Mouse (Mus musculus) heart, embryonic 12.5 days (tissue): Measurements from ENCODE around the gene Acot3. TPM values are rescaled to one million over a fixed set of nuclear protein-coding genes. Genes with fewer than 3 reads are reported as not detected.
A peak's percentile ranks its signal among the peaks of the same experiment; 100 is the strongest.
"Not testable (repeated sequence)": the region's sequence is repeated elsewhere in the genome, so short reads cannot be mapped to it uniquely, and the experiment has no call there.

Experiments used
- ATAC-seq: fragments of 200-750 bp; cut with Nextera tagmentation; 2 replicates; pipeline ENCODE4 v1.8.0; 2017; ENCODE audit warnings: moderate TSS enrichment, moderate library complexity; ENCODE audit not compliant: insufficient number of reproducible peaks, low FRiP score
- H3K27ac ChIP-seq: fragments of 300-500 bp; sonication (generic); 2 replicates; pipeline ENCODE4 v1.5.1; 2016; ENCODE audit warnings: mild to moderate bottlenecking, moderate library complexity; ENCODE audit not compliant: poor library complexity, severe bottlenecking
- H3K27me3 ChIP-seq: fragments of 300-500 bp; sonication (generic); replicated peaks from 2 replicates; pipeline ENCODE4 v1.6.1; 2016; ENCODE audit warnings: mild to moderate bottlenecking, moderate library complexity
- H3K36me3 ChIP-seq: fragments of 300-500 bp; sonication (generic); 2 replicates; pipeline ENCODE4 v1.6.1; 2016; ENCODE audit warnings: mild to moderate bottlenecking, moderate library complexity
- H3K4me1 ChIP-seq: fragments of 300-500 bp; sonication (generic); replicated peaks from 2 replicates; pipeline ENCODE4 v1.6.1; 2016; ENCODE audit warnings: mild to moderate bottlenecking
- H3K4me2 ChIP-seq: fragments of 300-500 bp; sonication (generic); 2 replicates; pipeline ENCODE4 v1.6.1; 2016; ENCODE audit warnings: mild to moderate bottlenecking, moderate library complexity
- H3K4me3 ChIP-seq: fragments of 300-500 bp; sonication (generic); 2 replicates; pipeline ENCODE4 v1.5.1; 2016; ENCODE audit warnings: mild to moderate bottlenecking
- H3K9ac ChIP-seq: fragments of 300-500 bp; sonication (generic); 2 replicates; pipeline ENCODE4 v1.6.1; 2016; ENCODE audit warnings: mild to moderate bottlenecking, moderate library complexity
- H3K9me3 ChIP-seq: fragments of 300-500 bp; sonication (generic); replicated peaks from 2 replicates; pipeline ENCODE4 v1.6.1; 2016; ENCODE audit warnings: mild to moderate bottlenecking, moderate library complexity
- WGBS: fragments of 180-500 bp; shearing (Covaris S2); methylation state at CpG from one replicate; pipeline ENCODE4 v1.1.7; 2016; 5-methylcytosine and 5-hydroxymethylcytosine counted together
- polyA plus RNA-seq: library from polyadenylated mRNA; unstranded; fragments of >200 nt; fragmentation: Nextera tagmentation; extraction: Ambion mirVana; gene quantifications from 2 replicates; pipeline ENCODE4 v1.2.1, GENCODE M21; 2016

Gene Acot3
- polyA plus RNA-seq, 1 experiment from 2014 or later = 0.64 TPM

DNA sequence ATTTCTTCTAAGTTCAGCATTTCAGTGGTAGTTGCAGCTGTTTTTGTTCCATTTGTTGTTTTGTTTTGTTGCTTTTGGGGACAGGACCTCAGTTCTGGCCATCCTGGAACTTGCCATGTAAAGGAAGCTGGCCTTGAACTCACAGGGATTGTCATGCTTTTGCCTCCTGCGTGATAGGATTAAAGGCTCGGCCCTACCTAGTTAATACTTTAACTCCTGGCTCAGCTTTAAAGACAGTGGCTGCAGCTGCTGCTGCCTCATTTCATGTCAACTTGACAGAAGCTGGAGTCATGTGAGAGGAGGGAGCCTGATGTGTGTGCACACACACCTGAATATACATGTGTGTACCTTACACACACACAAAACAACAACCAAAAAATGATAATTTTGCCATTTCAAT, 7.9 kb upstream of the Acot3 start:
- no peak overlapping the region for H3K9ac ChIP-seq
- WGBS = 73% methylated on average over 2 of the region's 2 CpGs

DNA sequence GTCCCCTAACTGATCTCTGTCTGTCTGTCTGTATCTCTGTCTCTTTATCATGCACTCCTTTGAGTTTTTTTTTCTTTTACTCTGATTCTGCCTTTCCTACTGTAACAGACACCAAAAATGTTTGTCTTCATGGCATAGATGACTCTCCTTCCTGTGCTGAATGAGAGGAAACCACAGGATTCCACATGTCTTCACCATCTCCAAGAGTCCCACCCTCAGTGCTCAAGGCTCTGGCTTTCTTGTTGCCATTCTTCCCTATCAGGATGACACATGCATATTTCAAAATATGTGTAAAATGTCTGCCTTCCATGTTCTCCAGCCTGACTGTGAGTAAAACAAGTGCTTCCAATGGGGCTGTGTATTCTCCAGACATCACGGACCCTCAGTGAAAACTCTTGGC, 5.0 kb upstream of the Acot3 start:
- no peak overlapping the region for H3K4me3 ChIP-seq
- no peak overlapping the region for H3K4me2 ChIP-seq
- no peaks in the 10 kb centered on the region for H3K4me1 ChIP-seq
- H3K9me3 ChIP-seq = peaks cover 5% of the 10 kb centered on the region; the same call in 1 of the 2 replicates
- ATAC-seq = no peak
- WGBS = 89% methylated on average over 1 of the region's 1 CpGs
- peaks cover 5% of the 10 kb centered on the region; the same call in 1 of the 2 replicates for H3K27me3 ChIP-seq
- no peak overlapping the region for H3K27ac ChIP-seq
- no peak overlapping the region for H3K9ac ChIP-seq
- no peaks in the 10 kb centered on the region for H3K36me3 ChIP-seq

More for the DNA sequence above, 7.9 kb upstream of the Acot3 start:
- no peak overlapping the region for H3K4me2 ChIP-seq
- peaks cover 14% of the 10 kb centered on the region for H3K9me3 ChIP-seq
- no peak overlapping the region for H3K27ac ChIP-seq
- no peaks in the 10 kb centered on the region for H3K27me3 ChIP-seq
- H3K36me3 ChIP-seq = no peaks in the 10 kb centered on the region
- ATAC-seq = no peak
- H3K4me3 ChIP-seq = no peak overlapping the region
- H3K4me1 ChIP-seq = no peaks in the 10 kb centered on the region

DNA sequence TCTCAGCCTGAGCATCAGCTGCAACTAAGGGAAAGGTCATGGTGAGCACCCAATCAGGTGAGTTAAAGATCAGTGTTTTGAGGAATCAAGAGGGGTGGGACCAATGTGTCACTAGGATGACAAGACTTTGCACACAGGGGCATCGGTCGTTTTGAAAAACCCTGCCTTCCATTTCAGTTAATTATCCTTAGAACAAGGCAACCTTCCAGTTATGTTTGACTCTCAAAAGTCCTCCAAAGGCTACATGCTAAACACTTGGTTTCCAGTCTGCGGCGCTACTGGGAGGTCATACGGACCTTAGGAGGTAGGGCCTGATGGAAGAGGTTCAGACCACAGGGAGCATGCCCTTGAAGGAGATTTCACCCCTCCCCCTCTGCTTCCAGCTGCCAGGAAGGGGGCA, 1.2 kb upstream of the Acot3 start:
- not testable (repeated sequence) for H3K36me3 ChIP-seq, H3K4me3 ChIP-seq, H3K9ac ChIP-seq, H3K9me3 ChIP-seq, ATAC-seq, H3K27ac ChIP-seq, H3K4me2 ChIP-seq, H3K4me1 ChIP-seq
- peaks cover 25% of the 10 kb centered on the region for H3K27me3 ChIP-seq
- 81% methylated on average over 5 of the region's 5 CpGs for WGBS

DNA sequence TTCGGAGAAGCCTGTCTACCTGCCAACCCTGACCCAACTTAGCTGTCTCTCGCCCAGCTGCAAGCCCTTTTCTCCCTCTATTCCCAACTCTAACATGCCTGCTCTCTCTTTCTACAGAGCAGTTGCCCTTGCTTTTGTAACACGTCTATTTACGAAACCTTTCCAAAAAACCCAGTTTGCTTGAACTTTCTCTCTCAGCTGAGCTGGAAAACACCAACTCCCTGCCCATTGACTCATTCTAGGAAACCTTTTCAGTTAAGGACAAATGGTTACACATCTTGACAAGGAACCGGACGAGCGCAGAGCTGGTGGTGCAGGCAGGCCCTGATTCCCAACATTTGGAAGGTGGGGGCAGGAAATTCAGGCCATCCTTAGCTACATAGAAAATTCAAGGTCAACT, 665 bp downstream of the Acot3 start:
- Histone ChIP-seq H3K4me1 (peaks cover 8% of the 10 kb centered on the region; the same call in 1 of the 2 replicates), H3K4me3 (no peak overlapping the region), H3K9ac (no peak overlapping the region), H3K9me3 (peaks cover 5% of the 10 kb centered on the region; the same call in 1 of the 2 replicates), H3K27ac (no peak overlapping the region), H3K36me3 (no peaks in the 10 kb centered on the region), H3K27me3 (peaks cover 25% of the 10 kb centered on the region), H3K4me2 (no peak overlapping the region; the same call in 1 of the 2 replicates)
- WGBS = 85% methylated on average over 7 of the region's 7 CpGs
- no peak for ATAC-seq

DNA sequence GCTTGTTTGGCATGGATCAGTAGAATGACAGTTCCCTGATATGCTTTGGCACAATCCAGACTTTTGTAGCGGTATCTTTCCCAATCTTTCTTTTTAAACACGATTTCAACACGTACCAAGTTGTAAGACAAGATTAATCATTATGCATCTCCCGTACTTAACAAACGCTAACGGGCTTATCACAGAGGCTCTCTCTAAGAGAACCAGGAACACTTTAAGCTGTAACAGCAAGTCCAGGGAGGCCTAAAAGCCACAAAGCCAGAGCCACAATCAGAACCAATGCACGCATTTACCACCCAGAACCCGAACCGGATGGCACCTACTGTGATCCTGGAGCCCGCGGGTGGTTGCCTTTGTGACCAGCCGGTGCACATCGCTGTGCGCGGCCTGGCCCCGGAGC, 1.2 kb downstream of the Acot3 start:
- no peak for ATAC-seq
- peak overlapping the region; percentile 69 for H3K4me2 ChIP-seq
- WGBS = 6% methylated on average over 16 of the region's 16 CpGs
- peaks cover 4% of the 10 kb centered on the region; the same call in 1 of the 2 replicates for H3K9me3 ChIP-seq
- H3K27ac ChIP-seq = no peak overlapping the region
- H3K36me3 ChIP-seq = no peaks in the 10 kb centered on the region
- H3K9ac ChIP-seq = peak overlapping the region; percentile 71
- H3K4me3 ChIP-seq = peak overlapping the region; percentile 44
- peaks cover 25% of the 10 kb centered on the region for H3K27me3 ChIP-seq
- peaks cover 8% of the 10 kb centered on the region; the same call in 1 of the 2 replicates for H3K4me1 ChIP-seq

DNA sequence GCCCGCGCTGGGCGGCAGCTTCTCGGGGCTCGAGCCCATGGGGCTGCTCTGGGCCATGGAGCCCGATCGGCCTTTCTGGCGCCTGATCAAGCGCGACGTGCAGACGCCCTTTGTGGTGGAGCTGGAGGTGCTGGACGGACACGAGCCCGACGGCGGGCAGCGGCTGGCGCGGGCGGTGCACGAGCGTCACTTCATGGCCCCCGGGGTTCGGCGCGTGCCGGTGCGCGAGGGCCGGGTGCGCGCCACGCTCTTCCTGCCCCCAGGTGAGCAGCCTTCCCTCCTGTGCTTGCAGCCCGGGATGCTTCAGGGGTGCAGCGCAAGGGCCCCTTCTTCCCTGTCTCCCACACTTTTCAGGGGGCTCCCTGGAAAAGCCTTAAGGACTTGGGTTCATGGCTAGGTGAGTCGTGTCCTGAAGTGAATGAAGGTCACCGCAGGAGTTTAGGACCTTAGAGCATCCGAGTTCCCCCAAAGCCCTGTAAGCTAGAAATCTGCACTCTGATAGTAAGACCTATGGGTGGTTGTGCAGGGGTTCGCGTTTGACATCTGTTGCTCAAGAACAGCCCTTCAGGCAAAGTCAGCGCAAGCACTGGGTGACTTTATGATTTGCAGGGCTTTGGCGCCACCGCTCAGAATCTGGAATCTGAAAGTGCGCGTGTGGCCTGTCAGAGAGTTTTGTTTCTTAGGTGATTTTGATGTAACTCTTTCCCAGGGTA, 1.9 kb downstream of the Acot3 start:
- Histone ChIP-seq H3K4me3 (peak overlapping the region; percentile 44), H3K27ac (no peak overlapping the region), H3K36me3 (no peaks in the 10 kb centered on the region), H3K4me1 (peaks cover 8% of the 10 kb centered on the region; the same call in 1 of the 2 replicates), H3K27me3 (peaks cover 25% of the 10 kb centered on the region), H3K9me3 (no peaks in the 10 kb centered on the region), H3K9ac (peak overlapping the region; percentile 71), H3K4me2 (peak overlapping the region; percentile 69)
- ATAC-seq = no peak
- WGBS = 2% methylated on average over 41 of the region's 46 CpGs

DNA sequence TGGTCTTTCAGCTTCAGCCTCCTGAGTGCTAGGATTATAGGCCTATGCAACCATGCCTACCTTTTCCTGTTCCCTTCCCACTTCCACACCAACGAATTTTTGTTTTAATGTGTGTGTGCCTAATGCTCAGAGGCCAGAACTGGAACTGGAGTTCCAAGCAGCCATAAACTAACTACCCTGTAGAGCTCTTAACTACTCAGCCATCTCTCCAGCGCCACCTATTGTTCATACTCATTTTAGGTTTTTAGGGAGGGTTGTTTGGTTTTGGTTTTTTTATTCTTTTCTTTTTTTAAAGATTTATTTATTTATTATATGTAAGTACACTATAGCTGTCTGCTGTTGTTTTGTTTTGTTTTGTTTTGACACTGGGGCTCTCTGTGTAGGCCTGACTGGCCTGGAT, 9.0 kb downstream of the Acot3 start:
- no peak overlapping the region for H3K9ac ChIP-seq
- peaks cover 12% of the 10 kb centered on the region; the same call in 1 of the 2 replicates for H3K27me3 ChIP-seq
- H3K4me3 ChIP-seq = no peak overlapping the region
- no peak overlapping the region for H3K27ac ChIP-seq
- H3K36me3 ChIP-seq = no peaks in the 10 kb centered on the region
- WGBS = 21% methylated on average over 2 of the region's 2 CpGs
- H3K9me3 ChIP-seq = 0 out of 2 replicates have a peak, but pooled peaks cover 2% of the 10 kb centered on the region
- ATAC-seq = no peak
- H3K4me2 ChIP-seq = no peak overlapping the region
- no peaks in the 10 kb centered on the region for H3K4me1 ChIP-seq

DNA sequence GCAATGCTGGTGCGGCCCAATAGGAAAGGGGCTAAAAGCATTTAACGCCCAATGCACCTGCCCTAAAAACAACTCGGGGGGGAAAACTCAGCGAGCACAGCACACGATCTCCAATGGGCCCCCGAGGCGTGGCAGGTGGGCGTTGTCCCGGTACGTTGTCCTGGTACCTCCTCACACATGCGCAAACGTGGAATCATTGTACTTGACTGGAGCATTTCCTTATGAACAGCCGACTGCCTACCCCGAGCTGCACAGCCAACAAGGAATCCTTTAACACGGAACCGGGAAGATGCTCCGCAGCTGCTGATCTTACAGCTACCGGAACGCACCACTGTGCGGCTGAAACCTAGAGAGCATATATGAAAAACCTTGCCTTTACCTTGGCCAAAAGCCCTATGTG, 10.4 kb downstream of the Acot3 start:
- Histone ChIP-seq H3K27ac (no peak overlapping the region), H3K27me3 (peaks cover 22% of the 10 kb centered on the region), H3K4me1 (no peaks in the 10 kb centered on the region), H3K4me2 (no peak overlapping the region), H3K9me3 (0 out of 2 replicates have a peak, but pooled peaks cover 2% of the 10 kb centered on the region), H3K9ac (no peak overlapping the region), H3K4me3 (no peak overlapping the region), H3K36me3 (no peaks in the 10 kb centered on the region)
- 91% methylated on average over 20 of the region's 20 CpGs for WGBS
- no peak for ATAC-seq

DNA sequence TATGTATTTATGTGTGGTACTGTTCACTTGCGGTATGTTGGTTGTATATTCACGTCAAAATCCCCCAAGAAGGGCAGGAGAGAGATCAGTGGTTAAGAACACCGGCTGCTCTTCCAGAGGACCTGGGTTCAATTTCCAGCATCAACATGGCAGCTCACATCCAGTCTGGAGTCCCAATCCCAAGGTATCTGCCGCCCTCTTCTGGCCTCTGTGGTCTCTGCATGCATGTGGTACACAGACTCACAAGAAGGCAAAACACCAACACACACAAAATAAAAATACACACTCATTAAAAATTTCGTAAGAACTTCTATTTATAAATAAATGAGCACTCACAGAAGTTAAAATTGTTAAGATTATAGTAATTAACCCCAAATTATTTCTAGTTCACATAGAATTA, 11.3 kb downstream of the Acot3 start:
- no peak overlapping the region for H3K4me3 ChIP-seq
- 65% methylated on average over 5 of the region's 5 CpGs for WGBS
- H3K4me2 ChIP-seq = no peak overlapping the region
- no peaks in the 10 kb centered on the region for H3K36me3 ChIP-seq
- H3K27ac ChIP-seq = no peak overlapping the region
- H3K27me3 ChIP-seq = peaks cover 31% of the 10 kb centered on the region
- no peak for ATAC-seq
- no peaks in the 10 kb centered on the region for H3K4me1 ChIP-seq
- H3K9ac ChIP-seq = no peak overlapping the region
- 0 out of 2 replicates have a peak, but pooled peaks cover 2% of the 10 kb centered on the region for H3K9me3 ChIP-seq

DNA sequence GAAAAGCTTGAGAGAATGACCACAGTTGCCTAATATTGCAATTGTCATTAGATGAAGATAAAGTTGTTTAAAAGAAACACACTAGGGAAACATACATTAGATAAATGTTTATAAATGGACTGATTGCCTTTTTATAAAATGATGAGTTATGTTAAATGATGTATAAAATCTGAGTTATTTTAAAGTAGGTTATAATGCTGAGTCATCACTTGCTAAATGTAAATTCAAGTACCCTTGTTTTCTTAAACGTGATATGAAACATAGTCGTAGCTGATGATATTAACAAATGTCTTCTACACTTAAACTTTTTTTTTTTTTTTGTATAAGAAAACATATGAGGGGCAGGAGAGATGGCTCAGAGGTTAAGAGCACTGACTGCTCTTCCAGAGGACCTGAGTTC, 11.9 kb downstream of the Acot3 start:
- no peak for ATAC-seq
- WGBS = 77% methylated on average over 2 of the region's 2 CpGs
- H3K36me3 ChIP-seq = no peaks in the 10 kb centered on the region
- 0 out of 2 replicates have a peak, but pooled peaks cover 2% of the 10 kb centered on the region for H3K9me3 ChIP-seq
- no peak overlapping the region for H3K4me3 ChIP-seq
- H3K27ac ChIP-seq = no peak overlapping the region
- H3K9ac ChIP-seq = no peak overlapping the region
- no peak overlapping the region for H3K4me2 ChIP-seq
- peaks cover 37% of the 10 kb centered on the region for H3K27me3 ChIP-seq
- H3K4me1 ChIP-seq = no peaks in the 10 kb centered on the region

DNA sequence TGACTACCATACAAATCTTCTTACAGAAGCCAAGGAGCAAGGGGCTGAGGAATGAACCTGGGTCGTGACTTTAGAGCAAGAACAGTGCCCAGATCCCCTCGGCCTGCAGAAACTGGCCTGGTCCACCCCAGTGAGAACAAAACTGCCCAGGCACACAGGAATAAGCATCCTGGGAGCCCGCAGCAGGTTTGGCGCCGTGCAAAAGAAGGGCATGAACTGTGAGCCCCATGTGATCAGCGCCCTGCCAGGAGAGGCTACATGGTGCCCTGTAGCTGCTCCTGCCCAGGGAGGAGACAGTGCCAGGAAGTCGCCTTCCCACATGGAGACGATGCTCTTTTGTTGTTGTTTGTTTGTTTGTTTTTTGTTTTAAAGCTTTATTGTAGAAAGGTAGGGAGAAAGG, 12.7 kb downstream of the Acot3 start:
- Histone ChIP-seq H3K9ac (no peak overlapping the region), H3K4me1 (0 out of 2 replicates have a peak, but pooled peaks cover 5% of the 10 kb centered on the region), H3K27ac (no peak overlapping the region), H3K4me3 (no peak overlapping the region), H3K4me2 (no peak overlapping the region), H3K36me3 (no peaks in the 10 kb centered on the region), H3K9me3 (0 out of 2 replicates have a peak, but pooled peaks cover 2% of the 10 kb centered on the region), H3K27me3 (peaks cover 36% of the 10 kb centered on the region)
- WGBS = 70% methylated on average over 8 of the region's 8 CpGs
- ATAC-seq = no peak
